Mouse (Mus musculus): ENCODE results near the gene Haus8.

GRCm38 (mm10) chr8:71274478-71274877 lies 1.7 kb upstream of the Haus8 start:
- no peak for TF ChIP-seq CTCF (IDR thresholded peaks at IDR 0.05; ENCODE audit: extremely low read depth, insufficient read length, insufficient replicate concordance, low read depth, low read length)
- no peak for TF ChIP-seq POLR2A (IDR thresholded peaks at IDR 0.05; ENCODE audit: low read depth, low read length)
